Mouse (Mus musculus) cerebellum, adult (tissue): ENCODE measurements around the gene Ltv1.

Source experiments
- ATAC-seq: cut with Nextera tagmentation; 2 replicates; pipeline ENCODE4 v1.9.2; 2017; ENCODE audit warnings: mild to moderate bottlenecking, moderate library complexity, mixed read lengths; ENCODE audit not compliant: insufficient number of reproducible peaks, low FRiP score, low TSS enrichment

Ltv1 gene

DNA sequence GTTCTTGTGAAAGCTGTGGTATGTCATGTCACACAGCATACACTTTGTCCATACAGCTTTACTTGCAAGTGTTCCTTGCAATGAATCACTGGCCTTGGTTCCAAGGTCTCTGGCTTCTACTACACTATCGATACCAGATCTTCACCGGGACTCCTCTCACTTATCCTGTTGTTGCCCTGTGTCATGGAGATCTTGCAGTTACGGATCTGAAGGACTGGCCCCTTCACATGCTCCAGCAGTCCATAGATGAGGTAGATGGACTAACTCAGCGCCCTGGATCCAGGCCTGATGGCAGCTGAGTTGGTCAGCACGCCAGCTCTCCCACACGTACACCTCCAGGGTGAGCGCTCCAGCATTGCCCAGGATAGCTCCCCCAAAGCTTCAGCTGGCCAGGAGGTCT lies 57.7 kb downstream of the Ltv1 start:
- ATAC-seq, result no peak

DNA sequence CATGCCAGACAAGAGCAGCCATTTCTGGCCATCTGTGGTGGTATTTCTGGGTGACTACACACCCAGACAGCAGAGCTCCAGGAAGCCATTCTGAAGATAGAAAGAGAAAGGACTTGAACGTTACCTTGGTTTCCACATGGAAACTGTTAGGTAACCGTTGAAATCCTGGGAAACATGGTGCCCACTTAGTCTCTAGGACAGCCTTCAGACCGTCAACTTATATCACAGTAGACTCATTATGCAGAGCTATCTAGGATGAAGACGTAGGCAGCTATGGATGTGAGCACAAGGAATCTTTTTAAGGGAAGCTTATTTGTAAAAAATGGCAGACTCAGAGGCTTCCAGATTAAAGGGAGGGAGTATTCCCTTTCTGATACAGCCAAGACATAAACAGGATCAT lies 59.1 kb downstream of the Ltv1 start:
- ATAC-seq, result no peak
